Mouse (Mus musculus) bone marrow, adult 2 months (tissue): ENCODE results near the gene Srpx.

Experiments
- CTCF ChIP-seq: fragments of 200-500 bp; IDR thresholded peaks from 2 replicates; pipeline ENCODE4 v1.5.1; 2011; ENCODE audit warnings: low read length, control low read depth; ENCODE audit not compliant: control insufficient read depth, insufficient read depth
- POLR2A ChIP-seq: fragments of 200-500 bp; IDR thresholded peaks from 2 replicates; pipeline ENCODE4 v1.6.1; 2011; ENCODE audit warnings: low read depth, mild to moderate bottlenecking, control low read depth, low read length, borderline replicate concordance; ENCODE audit not compliant: control insufficient read depth

DNA sequence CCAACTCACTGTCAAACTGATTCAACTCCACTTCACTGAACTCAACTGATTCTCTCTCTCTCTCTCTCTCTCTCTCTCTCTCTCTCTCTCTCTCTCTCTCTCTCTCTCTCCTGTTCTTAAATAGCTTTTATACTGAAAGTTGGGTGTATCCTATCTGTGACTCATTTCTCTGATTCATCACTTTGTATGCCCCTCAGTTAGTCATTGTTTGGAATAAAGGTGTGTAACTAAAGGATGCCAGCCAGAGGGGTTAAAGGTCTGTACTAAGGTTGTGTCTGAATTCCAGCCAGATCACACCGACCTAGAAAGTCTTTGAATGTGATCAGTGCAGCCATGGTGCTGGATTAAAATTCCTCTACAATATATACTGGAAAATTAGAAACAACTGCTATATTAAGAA lies 116.8 kb downstream of the Srpx start:
- TF ChIP-seq POLR2A (no peak), CTCF (no peak)
